Mouse (Mus musculus) left cerebral cortex, adult 2 months (tissue): ENCODE measurements at regions not wholly inside any gene's neighbourhood (a gene's known extent, or its start where the extent isn't known, plus 50 kb on each side); places are given as distances from the start of the nearest gene placed in this dataset.

Experiments
- DNase-seq, 2 experiments: peaks; one replicate each; pipeline ENCODE4 v3.0.0; 2021 to 2022; ENCODE audit warnings: low spot score in 2 of 2, mixed read lengths in 1 of 2; ENCODE audit errors: extremely low spot score in 1 of 2
- H3K27ac ChIP-seq: fragments of 200-600 bp; 2 replicates; pipeline ENCODE4 v1.8.1; 2022
- H3K4me3 ChIP-seq: fragments of 200-600 bp; 2 replicates; pipeline ENCODE4 v1.8.1; 2022
- CTCF ChIP-seq: fragments of 200-600 bp; IDR thresholded peaks from 2 replicates; pipeline ENCODE4 v1.8.1; 2022; ENCODE audit warnings: antibody characterized with exemption, mild to moderate bottlenecking, moderate library complexity
- intact Hi-C: fragments of 180-260 bp; cut with DNase I; formaldehyde crosslinking; loops from one replicate; pipeline ENCODE4 v1.15.1; 2025

- Histone ChIP-seq H3K27ac (no peak overlapping the region), H3K4me3 (no peak overlapping the region)
- DNase-seq = no peak
- no peak for TF ChIP-seq CTCF
- intact Hi-C loops = no loop called here
Observed at GRCm38 (mm10) chr1:80131354-80131753, 86.9 kb downstream of the Fam124b start.

GRCm38 (mm10) chr1:80123966-80124365 lies 94.3 kb downstream of the Fam124b start:
- Histone ChIP-seq H3K27ac (no peak overlapping the region), H3K4me3 (no peak overlapping the region)
- DNase-seq = no peak
- no peak for TF ChIP-seq CTCF
- intact Hi-C loops = no loop called here

GRCm38 (mm10) chr1:80115913-80116312 lies 102.4 kb downstream of the Fam124b start:
- Histone ChIP-seq H3K27ac (no peak overlapping the region), H3K4me3 (no peak overlapping the region)
- intact Hi-C loops = no loop called here
- DNase-seq = no peak
- TF ChIP-seq CTCF = no peak

- no peak overlapping the region for H3K4me3 ChIP-seq
- intact Hi-C loops = loop anchor here (5.0 to 10.0 kb wide), 2 partner anchors 111 to 403 kb away; no protein-coding TSS in a partner anchor
- DNase-seq = no peak
- no peak overlapping the region for H3K27ac ChIP-seq
- TF ChIP-seq CTCF = no peak
Observed at GRCm38 (mm10) chr1:80107747-80108476, 110.4 kb downstream of the Fam124b start.

GRCm38 (mm10) chr1:80106269-80106668 lies 112.0 kb downstream of the Fam124b start:
- DNase-seq = no peak
- Histone ChIP-seq H3K27ac (no peak overlapping the region), H3K4me3 (no peak overlapping the region)
- peak; percentile 59 for TF ChIP-seq CTCF
- intact Hi-C loops = loop anchor here (1.0 to 10.0 kb wide), 3 partner anchors 109 to 401 kb away; no protein-coding TSS in a partner anchor

GRCm38 (mm10) chr1:80098266-80098665 lies 120.0 kb downstream of the Fam124b start:
- no peak for TF ChIP-seq CTCF
- no peak overlapping the region for H3K27ac ChIP-seq
- intact Hi-C loops = no loop called here
- no peak for DNase-seq
- H3K4me3 ChIP-seq = no peak overlapping the region

- intact Hi-C loops = no loop called here
- Histone ChIP-seq H3K4me3 (no peak overlapping the region), H3K27ac (no peak overlapping the region)
- DNase-seq = no peak
- TF ChIP-seq CTCF = no peak
Observed at GRCm38 (mm10) chr1:80091800-80092199, 126.5 kb downstream of the Fam124b start.

- no peak overlapping the region for H3K27ac ChIP-seq
- intact Hi-C loops = no loop called here
- DNase-seq = no peak
Observed at GRCm38 (mm10) chr1:80091350-80091749, 126.9 kb downstream of the Fam124b start.

GRCm38 (mm10) chr1:80088651-80089050 lies 129.6 kb downstream of the Fam124b start:
- intact Hi-C loops = no loop called here
- TF ChIP-seq CTCF = no peak
- no peak overlapping the region for H3K27ac ChIP-seq
- no peak overlapping the region for H3K4me3 ChIP-seq
- no peak for DNase-seq

More at GRCm38 (mm10) chr1:80091350-80091749, 126.9 kb downstream of the Fam124b start:
- H3K4me3 ChIP-seq = no peak overlapping the region
- TF ChIP-seq CTCF = no peak

- H3K27ac ChIP-seq = no peak overlapping the region
- intact Hi-C loops = no loop called here
- no peak for DNase-seq
- H3K4me3 ChIP-seq = no peak overlapping the region
- no peak for TF ChIP-seq CTCF
Observed at GRCm38 (mm10) chr1:80076357-80076756, 141.9 kb downstream of the Fam124b start.

- no peak for TF ChIP-seq CTCF
- H3K27ac ChIP-seq = no peak overlapping the region; the same call in 1 of the 2 replicates
- DNase-seq = no peak
- intact Hi-C loops = no loop called here
- no peak overlapping the region for H3K4me3 ChIP-seq
Observed at GRCm38 (mm10) chr1:80074376-80074775, 143.9 kb downstream of the Fam124b start.

- no peak overlapping the region; the same call in none of the 2 replicates for H3K27ac ChIP-seq
- intact Hi-C loops = no loop called here
- H3K4me3 ChIP-seq = no peak overlapping the region
- TF ChIP-seq CTCF = no peak
- DNase-seq = no peak
Observed at GRCm38 (mm10) chr1:80073950-80074349, 144.3 kb downstream of the Fam124b start.

GRCm38 (mm10) chr1:80069141-80069540 lies 149.1 kb downstream of the Fam124b start:
- no peak for DNase-seq
- H3K27ac ChIP-seq = no peak overlapping the region
- intact Hi-C loops = no loop called here
- TF ChIP-seq CTCF = no peak
- H3K4me3 ChIP-seq = no peak overlapping the region
